Mouse (Mus musculus) right cerebral cortex, postnatal 10 days (tissue): ENCODE results near the gene Csrp2.

Experiments used
- DNase-seq, 2 experiments: peaks; one replicate each; pipeline ENCODE4 v3.0.0; 2021; ENCODE audit warnings: low spot score in 2 of 2

Gene Csrp2

GRCm38 (mm10) chr10:110971044-110971443 lies 51.5 kb downstream of the Csrp2 start:
- DNase-seq = peak in 1 of 2 experiments; percentile 9

GRCm38 (mm10) chr10:110971483-110971882 lies 51.9 kb downstream of the Csrp2 start:
- peak in 1 of 2 experiments; percentile 16 for DNase-seq

GRCm38 (mm10) chr10:110971998-110972397 lies 52.4 kb downstream of the Csrp2 start:
- peak in 1 of 2 experiments; percentile 18 for DNase-seq

DNA sequence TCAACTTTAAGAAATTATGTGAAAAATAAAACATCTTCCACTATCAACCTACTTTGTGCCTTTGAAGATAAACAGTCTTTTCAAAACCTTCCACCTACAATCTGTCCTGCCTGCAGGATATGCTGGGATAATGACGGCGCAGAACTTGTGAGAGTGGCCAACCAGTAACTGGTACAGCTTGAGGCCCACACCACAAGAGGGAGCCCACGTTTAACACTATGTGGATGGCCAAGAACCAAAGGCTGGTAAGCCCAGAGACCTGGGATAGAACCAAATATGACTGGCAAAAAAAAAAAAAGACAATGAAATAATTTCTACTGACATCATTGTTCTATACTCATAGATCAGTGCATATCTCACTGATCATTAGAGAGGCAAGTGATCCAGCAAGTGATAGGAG lies 54.9 kb downstream of the Csrp2 start:
- DNase-seq = peak; percentile 55 to 66

DNA sequence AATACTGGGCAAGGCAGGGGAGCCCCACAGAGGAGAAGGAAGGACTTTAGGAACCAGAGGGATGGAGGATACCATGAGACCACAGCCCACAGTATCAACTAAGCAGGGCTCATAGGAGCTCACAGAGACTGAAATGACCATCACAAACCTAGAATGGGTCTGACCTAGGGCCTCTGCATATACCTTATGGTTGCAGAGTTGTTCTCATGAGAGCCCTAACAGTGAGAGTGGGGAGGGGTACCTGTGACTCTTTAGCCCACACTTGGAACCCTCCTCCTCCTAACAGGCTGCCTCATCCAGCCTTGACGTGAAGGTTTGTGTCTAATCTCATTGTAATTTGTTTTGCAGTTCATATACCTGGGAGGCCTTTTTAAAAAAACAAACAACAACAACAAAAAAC lies 55.3 kb downstream of the Csrp2 start:
- DNase-seq = no peak

DNA sequence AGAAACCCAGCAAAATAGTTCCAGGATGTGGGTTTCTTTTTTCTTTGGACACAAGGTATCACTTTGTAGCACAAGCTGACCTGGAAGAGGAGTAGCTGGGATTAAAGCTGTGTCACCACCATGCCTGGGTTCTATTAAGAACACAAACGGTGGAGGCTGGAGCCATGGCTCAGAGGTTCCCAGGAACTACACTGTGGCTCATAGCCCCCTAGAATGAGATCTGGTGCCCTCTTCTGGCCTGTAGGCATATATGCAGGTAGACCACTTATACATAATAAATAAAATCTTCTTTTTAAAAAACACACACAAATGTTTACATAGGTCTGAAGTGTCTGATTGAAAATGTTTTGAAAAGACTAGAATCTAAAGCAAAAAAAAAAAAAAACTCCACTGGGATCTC lies 56.5 kb downstream of the Csrp2 start:
- DNase-seq = peak; percentile 49 to 57

- no peak for DNase-seq
Observed at GRCm38 (mm10) chr10:110977379-110977778, 57.8 kb downstream of the Csrp2 start.

DNA sequence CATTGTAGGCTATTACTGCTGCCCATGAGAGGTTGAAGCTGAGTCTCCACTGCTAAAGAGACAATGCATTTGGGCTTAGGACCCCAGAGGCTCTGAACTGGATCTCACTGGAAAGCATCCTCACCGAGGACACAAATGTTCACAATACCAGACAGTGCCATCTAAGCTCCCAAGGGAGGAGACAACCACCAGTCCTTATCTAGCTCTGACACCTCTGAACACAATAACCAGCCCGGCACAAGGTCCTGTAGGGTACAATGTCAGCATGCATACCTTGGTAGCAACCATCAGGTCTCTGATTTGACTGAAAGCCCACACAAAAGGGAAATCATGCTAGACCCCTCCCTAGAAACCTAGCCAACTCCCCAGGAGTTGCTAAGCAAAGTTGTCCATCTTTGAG lies 59.8 kb downstream of the Csrp2 start:
- no peak for DNase-seq

DNA sequence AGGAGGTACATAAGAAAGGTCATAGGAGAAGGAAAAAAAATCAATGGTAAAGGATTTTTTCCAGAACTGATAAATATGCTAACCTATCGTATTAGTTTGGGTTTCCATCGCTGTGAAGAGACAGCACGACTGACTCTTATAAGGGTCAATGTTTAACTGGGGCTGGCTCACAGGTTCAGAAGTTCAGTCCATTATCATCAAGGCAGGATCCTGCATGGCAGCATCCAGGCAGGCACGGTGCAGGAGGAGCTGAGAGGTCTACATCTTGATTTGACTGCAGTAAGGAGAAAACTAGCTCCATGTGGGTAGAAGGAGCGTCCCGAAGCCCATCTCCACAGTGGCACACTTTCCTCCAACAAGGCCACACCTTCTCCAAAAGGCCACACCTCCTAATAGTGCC lies 60.9 kb downstream of the Csrp2 start:
- no peak for DNase-seq

GRCm38 (mm10) chr10:110982771-110983170 lies 63.2 kb downstream of the Csrp2 start:
- no peak for DNase-seq

DNA sequence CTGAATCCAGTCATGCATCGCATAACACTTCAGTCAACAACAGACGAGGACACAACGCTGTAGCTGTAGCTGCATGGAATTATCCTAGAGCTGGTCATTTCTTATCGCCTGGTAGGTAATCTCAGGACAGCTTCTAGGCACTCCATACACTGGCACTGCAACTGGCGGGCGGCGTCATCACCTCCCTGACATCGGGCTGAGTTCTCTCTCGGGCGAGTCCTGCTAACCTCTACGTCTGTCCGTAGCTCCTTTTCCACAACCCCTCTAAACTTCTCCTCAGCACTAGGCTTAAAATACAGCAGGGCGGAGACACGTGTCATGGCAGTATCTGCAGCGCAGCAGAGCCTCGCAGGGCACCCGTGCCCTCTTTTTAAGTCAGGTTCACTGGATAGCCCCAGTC lies 67.1 kb downstream of the Csrp2 start:
- DNase-seq = no peak
